Mouse (Mus musculus) layer of hippocampus, adult 9-11 months (tissue): Measurements from ENCODE around the gene Secisbp2l.

Experiments
- DNase-seq: peaks from one replicate; pipeline ENCODE4 v3.0.0; 2022

The Secisbp2l gene

DNA sequence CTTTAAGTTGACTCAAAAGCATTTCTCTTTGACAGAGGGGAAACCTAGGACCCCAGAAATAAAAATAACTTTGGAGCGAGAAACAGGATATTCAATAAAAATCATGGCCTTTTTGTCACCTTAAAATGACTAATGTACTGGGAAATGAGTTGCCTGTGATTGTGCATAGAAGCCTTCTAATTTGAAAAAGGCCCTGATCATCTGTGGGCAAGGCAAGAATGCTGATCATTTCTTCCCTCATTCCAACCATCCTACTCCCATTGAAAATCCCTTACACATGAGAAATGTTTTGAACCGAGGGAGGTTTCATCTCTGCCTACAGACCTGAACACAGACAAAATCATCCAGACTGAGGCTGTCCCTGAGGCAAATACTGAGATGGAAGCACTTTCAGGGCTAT is 79.8 kb downstream of the Secisbp2l start:
- no peak for DNase-seq

DNA sequence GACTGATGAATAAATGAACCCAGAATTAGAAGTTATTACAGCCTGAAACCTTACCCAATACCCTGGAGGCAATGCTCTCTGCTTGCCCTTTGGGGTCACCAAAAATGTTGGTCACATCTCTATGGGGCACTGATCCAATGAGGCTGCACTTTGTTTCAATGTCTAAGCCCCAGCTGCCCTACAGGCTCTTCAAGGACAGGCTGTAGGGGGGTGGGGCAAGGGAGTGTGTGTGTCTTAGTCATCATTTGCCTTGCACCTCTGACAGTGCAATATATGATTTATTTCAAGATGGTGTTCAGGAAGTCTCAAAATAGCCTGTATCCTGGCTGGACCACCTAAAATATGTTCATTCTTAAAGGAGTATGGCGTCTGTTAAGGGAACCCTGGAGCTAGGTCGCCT is 81.1 kb downstream of the Secisbp2l start:
- no peak for DNase-seq

DNA sequence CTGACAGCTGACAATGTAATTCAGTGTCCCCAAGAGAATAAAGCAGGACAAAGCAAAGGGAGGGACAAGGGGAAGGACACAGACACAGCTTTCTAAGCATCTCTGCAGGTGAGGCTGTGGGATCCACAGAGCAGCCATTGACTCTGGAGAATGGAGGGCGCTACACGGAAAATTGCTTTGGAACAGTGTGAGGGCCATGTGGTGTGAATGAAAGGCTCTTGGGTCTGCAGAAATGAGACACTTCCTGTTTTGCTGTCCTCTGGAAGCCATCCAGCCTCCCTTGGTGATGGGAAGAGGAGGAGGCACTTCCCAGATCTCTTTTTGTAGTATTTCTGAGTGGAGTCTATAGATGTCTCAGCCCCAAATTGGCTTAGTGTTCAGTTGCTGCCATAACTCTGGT is 86.5 kb downstream of the Secisbp2l start:
- peak; percentile 21 for DNase-seq

DNA sequence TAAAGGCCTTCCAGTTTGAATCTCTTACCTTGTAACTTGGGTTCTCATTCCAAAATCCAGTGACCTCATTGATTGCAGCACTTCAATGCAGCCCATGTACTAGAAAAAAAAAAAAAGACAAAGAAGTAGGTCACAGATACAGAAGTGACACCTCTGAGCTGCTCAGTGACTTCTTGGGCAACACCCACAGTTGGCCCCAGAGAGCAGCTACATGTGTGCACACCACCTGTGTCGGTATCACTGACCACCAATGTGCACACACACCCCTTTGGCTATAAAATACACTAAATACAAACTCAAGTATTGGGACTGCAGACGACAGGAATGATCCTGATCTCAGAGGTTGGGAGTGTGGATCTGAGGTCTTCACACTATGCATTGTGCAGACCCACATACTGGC is 87.9 kb downstream of the Secisbp2l start:
- DNase-seq = no peak

DNA sequence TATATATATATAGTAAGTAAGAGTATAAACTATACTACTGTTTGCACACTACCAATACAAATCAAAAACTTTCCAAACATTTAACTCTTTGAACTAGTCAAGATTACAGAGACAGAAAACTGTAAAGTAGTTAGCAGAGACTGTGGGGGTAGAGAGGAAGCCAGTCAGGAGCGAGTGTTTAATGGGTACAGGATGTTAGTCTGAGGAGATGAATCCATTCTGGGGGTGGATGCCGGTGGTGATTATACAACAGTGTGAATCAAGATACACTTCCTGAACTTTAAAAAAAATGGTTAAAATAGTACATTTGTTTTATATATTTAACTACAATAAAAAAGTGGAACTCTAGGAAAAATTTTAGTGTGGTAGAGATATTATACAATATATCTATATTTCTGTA is 90.7 kb downstream of the Secisbp2l start:
- no peak for DNase-seq
